Mouse (Mus musculus) thymus, adult 2 months (tissue): ENCODE data around the gene Gm20696. TPM values are rescaled to one million over a fixed set of nuclear protein-coding genes. Genes with fewer than 3 reads are reported as not detected.

ENCODE experiments used
- DNase-seq: peaks from one replicate; pipeline ENCODE4 v3.0.0; 2021
- H3K27ac ChIP-seq: fragments of 200-500 bp; 2 replicates; pipeline ENCODE4 v1.5.1; 2012; ENCODE audit warnings: low read length, control low read depth; ENCODE audit not compliant: control insufficient read depth, insufficient read depth
- H3K27me3 ChIP-seq: fragments of 200-500 bp; 2 replicates; pipeline ENCODE4 v1.6.1; 2012; ENCODE audit warnings: mild to moderate bottlenecking, low read length, moderate library complexity, mixed read lengths; ENCODE audit not compliant: control insufficient read depth, insufficient read depth
- H3K36me3 ChIP-seq: fragments of 200-500 bp; 2 replicates; pipeline ENCODE4 v1.6.1; 2012; ENCODE audit warnings: mild to moderate bottlenecking, low read length, moderate library complexity; ENCODE audit not compliant: control insufficient read depth, insufficient read depth
- H3K4me1 ChIP-seq: fragments of 200-500 bp; replicated peaks from 2 replicates; pipeline ENCODE4 v1.6.1; 2012; ENCODE audit warnings: low read length; ENCODE audit not compliant: control insufficient read depth, insufficient read depth
- H3K4me3 ChIP-seq: fragments of 200-500 bp; 2 replicates; pipeline ENCODE4 v1.5.1; 2012; ENCODE audit warnings: mild to moderate bottlenecking, low read length, control low read depth, moderate library complexity; ENCODE audit not compliant: control insufficient read depth, insufficient read depth
- CTCF ChIP-seq: fragments of 200-500 bp; IDR thresholded peaks from 2 replicates; pipeline ENCODE4 v1.5.1; 2012; ENCODE audit warnings: mild to moderate bottlenecking, control low read depth, low read length, moderate library complexity, borderline replicate concordance; ENCODE audit not compliant: control insufficient read depth, poor library complexity, insufficient read depth; ENCODE audit errors: extremely low read depth
- POLR2A ChIP-seq: fragments of 200-500 bp; IDR thresholded peaks from 2 replicates; pipeline ENCODE4 v1.6.1; 2012; ENCODE audit warnings: mild to moderate bottlenecking, low read length, control low read depth, moderate library complexity; ENCODE audit not compliant: control insufficient read depth, poor library complexity, insufficient read depth; ENCODE audit errors: extremely low read depth
- WGBS: fragments of 180-500 bp; shearing (Covaris S2); methylation state at CpG from one replicate; pipeline ENCODE4 v1.1.7; 2018; 5-methylcytosine and 5-hydroxymethylcytosine counted together
- polyA plus RNA-seq: library from polyadenylated mRNA; depleted of rRNA; stranded (reverse); fragments of >200 nt; gene quantifications from 2 replicates; pipeline ENCODE4 v1.2.3, GENCODE M21; 2012

Gene Gm20696
- polyA plus RNA-seq, 1 experiment = 3.3 TPM

DNA sequence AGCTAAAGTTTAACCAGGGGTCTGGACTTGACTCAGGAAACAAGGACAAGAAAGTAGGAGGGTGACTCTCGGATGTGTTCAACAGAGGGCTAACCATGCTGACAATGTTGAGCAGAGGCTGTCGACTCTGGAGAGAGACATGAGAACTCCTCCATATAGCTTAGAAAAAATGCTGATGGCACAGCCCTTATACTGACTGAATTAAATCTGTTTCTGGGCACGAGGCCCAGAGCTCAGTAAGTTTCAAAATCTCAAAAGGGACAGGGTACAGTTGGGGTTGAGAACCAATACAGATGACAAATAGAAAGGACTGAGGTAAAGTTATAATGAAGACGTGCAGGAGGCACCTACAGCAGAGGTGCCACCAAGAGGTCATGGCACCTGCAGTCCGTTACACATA lies 386.0 kb downstream of the Gm20696 start:
- no peaks in the 10 kb centered on the region for H3K36me3 ChIP-seq
- TF ChIP-seq POLR2A (no peak), CTCF (no peak)
- H3K4me1 ChIP-seq = peaks cover 33% of the 10 kb centered on the region
- H3K27me3 ChIP-seq = no peaks in the 10 kb centered on the region
- H3K27ac ChIP-seq = no peak overlapping the region
- no peak for DNase-seq
- no peak overlapping the region for H3K4me3 ChIP-seq
- WGBS = 81% methylated on average over 5 of the region's 5 CpGs

DNA sequence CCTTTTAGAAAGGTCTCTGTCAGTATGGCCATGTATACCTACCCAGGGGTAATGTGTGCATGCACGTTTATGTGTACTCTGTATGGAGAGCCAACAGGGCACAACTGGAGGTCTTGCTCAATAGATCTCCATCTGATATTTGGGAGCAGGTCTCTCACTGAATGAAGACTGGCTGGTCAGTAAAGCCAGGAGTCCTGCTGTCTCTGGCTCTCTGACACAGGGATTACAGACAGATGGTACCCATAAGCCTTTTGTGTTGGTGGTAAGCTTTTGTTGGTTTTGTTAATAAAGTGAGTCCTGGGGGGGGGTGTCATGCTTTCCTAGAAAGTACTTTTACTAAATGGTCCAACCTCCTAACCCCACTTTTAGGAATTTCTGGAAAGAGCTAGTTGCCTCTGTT lies 389.3 kb downstream of the Gm20696 start:
- H3K27me3 ChIP-seq = no peaks in the 10 kb centered on the region
- no peak overlapping the region for H3K27ac ChIP-seq
- no peak for TF ChIP-seq CTCF
- no peak for TF ChIP-seq POLR2A
- no peak overlapping the region for H3K4me3 ChIP-seq
- WGBS = 92% methylated on average over 1 of the region's 1 CpGs
- H3K4me1 ChIP-seq = peaks cover 22% of the 10 kb centered on the region
- DNase-seq = no peak
- H3K36me3 ChIP-seq = no peaks in the 10 kb centered on the region

DNA sequence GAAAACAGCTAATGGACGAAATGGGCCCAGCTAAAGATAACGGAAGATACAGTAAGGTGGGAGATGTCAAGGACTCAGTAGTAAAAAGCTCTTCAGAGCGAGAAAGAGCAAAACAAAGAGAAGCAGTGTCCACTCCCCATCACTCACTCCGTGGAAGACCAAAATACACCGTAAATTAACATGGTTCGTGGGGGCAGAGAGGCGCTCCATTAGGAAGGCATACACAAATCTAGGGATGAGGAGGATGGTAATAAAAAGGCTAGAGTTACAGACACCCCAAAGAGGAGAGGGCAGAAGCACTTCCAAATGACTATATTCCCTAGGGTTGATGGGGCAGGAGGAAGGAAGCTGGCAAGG lies 390.3 kb downstream of the Gm20696 start:
- H3K4me1 ChIP-seq = peaks cover 19% of the 10 kb centered on the region
- H3K36me3 ChIP-seq = no peaks in the 10 kb centered on the region
- no peaks in the 10 kb centered on the region for H3K27me3 ChIP-seq
- TF ChIP-seq POLR2A = no peak
- no peak overlapping the region for H3K4me3 ChIP-seq
- no peak overlapping the region for H3K27ac ChIP-seq
- WGBS = 96% methylated on average over 7 of the region's 7 CpGs
- DNase-seq = no peak

DNA sequence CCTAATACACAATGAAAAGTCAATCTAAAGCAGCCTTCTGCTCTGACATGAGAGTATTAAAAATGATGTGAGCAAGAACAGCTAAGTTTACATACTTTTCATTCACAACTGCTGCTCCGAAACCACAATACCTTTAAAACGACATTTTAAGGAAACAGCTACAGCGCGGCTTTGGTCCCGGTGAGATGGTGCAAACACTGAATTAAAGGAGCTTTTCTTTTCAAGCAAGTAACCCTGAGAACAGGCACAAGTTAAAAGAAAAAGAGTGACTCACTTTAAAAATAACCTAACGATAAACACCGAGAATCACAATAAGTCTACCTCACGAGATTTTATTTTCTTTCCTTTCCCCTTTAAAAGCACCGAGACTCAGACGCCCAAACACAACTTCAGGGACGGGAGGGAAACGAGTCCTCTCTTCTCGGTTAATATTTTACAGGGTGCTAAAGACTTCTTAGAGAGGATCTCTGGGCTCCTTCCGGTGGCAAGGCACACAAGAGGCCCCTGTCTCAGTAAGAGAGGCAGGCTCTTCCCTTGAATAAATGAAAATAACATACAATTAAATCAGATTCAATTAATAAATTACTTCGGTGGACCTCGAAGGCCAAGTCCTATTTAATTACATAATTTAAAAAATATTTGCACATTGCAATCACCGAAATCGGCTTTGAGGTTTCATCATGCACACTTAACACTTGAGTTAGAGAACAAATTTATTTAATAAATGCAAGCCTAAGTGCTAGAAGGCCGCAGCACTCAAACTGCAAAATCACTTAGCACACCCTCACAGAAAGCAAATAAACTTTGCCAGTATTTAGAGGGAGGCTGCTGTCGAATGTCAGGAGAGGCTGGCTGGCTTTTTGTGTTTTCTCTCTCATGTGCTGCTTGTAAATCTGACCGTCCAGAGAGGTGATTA lies 391.0 kb downstream of the Gm20696 start:
- Histone ChIP-seq H3K4me1 (peaks cover 22% of the 10 kb centered on the region), H3K4me3 (no peak overlapping the region), H3K27me3 (no peaks in the 10 kb centered on the region), H3K27ac (peak overlapping the region; percentile 7), H3K36me3 (no peaks in the 10 kb centered on the region)
- no peak for TF ChIP-seq POLR2A
- no peak for TF ChIP-seq CTCF
- WGBS = 25% methylated on average over 21 of the region's 21 CpGs
- peak; percentile 25 for DNase-seq

DNA sequence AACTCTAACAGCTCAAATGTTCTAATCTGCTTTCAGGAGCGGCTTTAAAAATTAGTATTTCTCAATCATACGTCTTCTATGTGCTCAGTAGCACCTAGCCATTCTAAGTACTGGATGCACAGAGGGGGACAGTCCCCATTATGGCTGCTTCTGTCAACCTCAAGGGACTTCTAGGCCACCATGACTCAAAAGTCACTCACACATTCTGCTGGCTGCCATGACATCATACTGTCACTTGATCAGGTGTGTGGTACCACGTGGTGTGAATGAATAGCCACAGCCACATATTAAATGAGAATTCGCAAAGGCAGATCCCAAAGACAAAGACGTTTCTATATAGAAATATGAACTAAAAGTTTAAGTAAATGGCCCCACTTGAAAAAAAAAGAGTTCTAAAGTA lies 391.9 kb downstream of the Gm20696 start:
- Histone ChIP-seq H3K4me1 (peaks cover 22% of the 10 kb centered on the region), H3K27me3 (no peaks in the 10 kb centered on the region), H3K4me3 (no peak overlapping the region), H3K36me3 (no peaks in the 10 kb centered on the region), H3K27ac (no peak overlapping the region)
- DNase-seq = no peak
- TF ChIP-seq POLR2A (no peak), CTCF (no peak)
- 84% methylated on average over 5 of the region's 5 CpGs for WGBS

DNA sequence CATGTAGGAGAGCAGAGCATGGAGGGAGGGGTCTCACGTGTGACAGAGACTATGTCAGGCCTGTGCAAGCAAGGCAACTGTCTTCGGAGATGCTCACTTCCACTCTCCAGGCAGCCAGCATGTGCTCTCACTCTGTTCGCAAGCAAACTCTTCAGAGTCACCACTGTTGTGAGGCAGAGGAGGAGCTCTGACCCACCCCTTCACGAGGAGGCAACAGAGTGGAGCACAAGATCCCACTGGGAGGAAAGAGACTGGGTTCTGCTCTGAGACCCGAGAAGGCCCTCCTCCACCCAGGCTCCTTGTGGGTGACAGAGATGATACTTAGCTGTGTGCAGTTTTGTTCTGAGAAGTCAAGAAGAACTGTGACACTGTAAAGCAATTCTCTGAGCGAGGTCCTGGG lies 392.4 kb downstream of the Gm20696 start:
- Histone ChIP-seq H3K27ac (no peak overlapping the region), H3K4me1 (peaks cover 24% of the 10 kb centered on the region), H3K36me3 (no peaks in the 10 kb centered on the region), H3K27me3 (no peaks in the 10 kb centered on the region), H3K4me3 (no peak overlapping the region)
- 74% methylated on average over 6 of the region's 6 CpGs for WGBS
- TF ChIP-seq POLR2A (no peak), CTCF (no peak)
- DNase-seq = no peak

DNA sequence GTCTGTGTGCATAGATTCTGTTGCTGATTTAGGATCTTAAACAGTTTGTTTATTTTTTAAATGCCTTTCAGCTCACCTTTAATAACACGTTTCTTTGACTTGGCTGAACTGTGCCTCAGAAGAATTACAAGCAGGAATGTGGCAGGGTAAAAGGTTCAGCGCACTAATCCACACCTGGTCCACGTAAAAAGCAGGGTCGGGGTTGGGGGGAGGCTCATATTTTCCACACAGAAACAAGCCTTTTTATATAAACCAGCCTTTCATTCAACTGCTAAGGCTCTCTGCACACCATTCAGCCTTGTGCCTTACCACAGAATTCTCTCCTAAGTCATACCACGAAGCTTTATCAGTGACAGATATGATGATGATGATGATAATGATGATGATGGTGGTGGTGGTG lies 393.4 kb downstream of the Gm20696 start:
- TF ChIP-seq CTCF = no peak
- TF ChIP-seq POLR2A = no peak
- Histone ChIP-seq H3K36me3 (no peaks in the 10 kb centered on the region), H3K27me3 (no peaks in the 10 kb centered on the region), H3K4me3 (no peak overlapping the region), H3K4me1 (peaks cover 24% of the 10 kb centered on the region), H3K27ac (no peak overlapping the region)
- DNase-seq = no peak
- WGBS = 92% methylated on average over 5 of the region's 5 CpGs
